Mouse (Mus musculus) B cell, adult 67 days (primary cell): ENCODE data around the gene Marc1. TPM values are rescaled to one million over a fixed set of nuclear protein-coding genes. Genes with fewer than 3 reads are reported as not detected.

Source experiments
- total RNA-seq, 2 experiments: library from RNA; stranded (reverse); gene quantifications; 4 replicates each; pipeline ENCODE4 v1.2.4; 2023

Gene Marc1
- under 1 TPM in 1 of 2 experiments, not detected in 1; 0.44 TPM for total RNA-seq

DNA sequence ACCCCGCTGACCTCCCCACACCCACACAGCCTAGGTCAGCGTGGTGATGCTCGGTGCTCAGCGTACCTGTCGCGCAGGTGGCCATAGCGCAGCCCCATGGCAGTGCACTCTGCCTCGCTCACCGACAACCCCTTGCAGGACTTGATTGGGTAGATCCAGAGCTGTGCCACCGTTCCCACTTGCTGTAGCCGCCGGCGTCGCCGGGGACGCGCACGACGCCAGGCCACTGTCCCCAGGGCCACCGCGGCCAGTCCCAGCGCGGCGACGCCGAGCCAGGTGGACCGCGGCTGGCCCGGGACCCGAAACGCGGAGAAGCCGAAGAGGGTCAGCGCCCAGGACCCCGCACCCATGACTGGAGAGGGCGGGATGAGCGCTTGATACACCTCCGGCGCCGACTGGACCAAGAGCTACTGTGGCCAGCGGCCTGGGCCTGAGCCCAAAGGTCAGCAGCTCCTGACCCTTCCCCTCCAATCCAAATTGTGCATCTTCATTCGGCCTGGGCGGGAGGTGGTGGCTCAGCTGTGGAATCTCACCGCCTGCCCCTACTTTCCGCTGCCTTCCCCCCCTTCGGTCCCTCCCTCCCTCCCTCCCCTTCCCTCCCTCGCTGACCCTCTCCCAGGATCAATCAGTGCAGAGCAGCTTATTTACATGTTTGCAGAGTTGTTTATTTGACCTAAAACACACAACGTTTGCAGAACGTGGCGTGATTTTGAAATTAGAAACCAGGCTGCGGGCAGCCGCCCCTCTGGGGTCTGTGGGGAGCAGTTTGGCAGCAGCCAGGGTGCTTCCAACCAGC lies at the start of gene Marc1:
Marc1 (minus strand) TSS at position 534 of the 796 bp plus-strand sequence.

DNA sequence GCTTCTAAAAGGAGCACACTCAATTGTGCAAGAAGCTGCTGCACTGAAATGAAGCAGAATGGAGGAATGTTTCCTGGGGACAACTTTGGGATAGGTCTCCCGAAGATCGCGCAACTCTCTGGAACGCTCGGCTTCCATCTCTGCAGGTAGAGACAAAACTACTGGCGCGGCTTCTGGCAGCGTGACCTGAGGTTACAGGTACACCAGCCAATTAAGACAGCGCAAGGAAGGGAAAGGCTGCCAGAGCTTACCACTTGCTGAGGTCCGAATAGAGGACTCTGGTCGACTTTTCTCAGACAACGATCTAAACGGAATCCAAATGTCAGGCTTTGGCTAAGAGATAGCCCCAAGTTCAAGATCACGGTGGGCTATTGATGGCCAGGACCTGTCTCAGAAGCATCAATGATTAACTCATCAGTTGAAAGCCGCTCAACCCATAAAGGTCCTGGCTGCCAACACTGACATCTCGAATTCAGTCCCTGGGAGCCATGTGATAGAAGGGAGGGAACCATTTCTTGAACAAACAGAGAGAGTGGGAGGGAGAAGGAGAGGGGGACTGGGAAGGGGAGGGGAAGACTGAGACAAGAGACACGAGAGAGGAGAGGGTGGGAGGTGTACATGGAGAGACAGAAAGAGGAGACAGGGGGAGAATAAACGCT lies 35.1 kb upstream of the Marc1 start, which contains the start of gene Marc2:
Marc2 (minus strand) TSS at position 360 of the 659 bp plus-strand sequence.

Other genes starting within 250 kb of the Marc1 start
- gene Hlx, start 78.7 kb downstream of the Marc1 start, total RNA-seq, result 1 to 10 TPM; 4.8 to 5.2 TPM
- 100 to 1,000 TPM; 187 to 201 TPM for gene Marc2, start 35.1 kb upstream of the Marc1 start, total RNA-seq
- gene C130074G19Rik, start 71.9 kb upstream of the Marc1 start, total RNA-seq, result not detected
- gene Mark1, start 188.3 kb upstream of the Marc1 start, total RNA-seq, result not detected